Mouse (Mus musculus): ENCODE results near the gene Prkra. TPM values are rescaled to one million over a fixed set of nuclear protein-coding genes. Genes with fewer than 3 reads are reported as not detected.
"Not testable (repeated sequence)": the region's sequence is repeated elsewhere in the genome, so short reads cannot be mapped to it uniquely, and the experiment has no call there.

The Prkra gene
- polyA plus RNA-seq, 2 experiments: 60.8 to 61.3 TPM

- H3K27me3 ChIP-seq (ENCODE audit: control insufficient read depth, insufficient read depth, low read length): no peaks in the 10 kb centered on the region
- H3K9ac ChIP-seq (ENCODE audit: low read depth, low read length, severe bottlenecking): no peak overlapping the region
- H3K4me1 ChIP-seq (ENCODE audit: control insufficient read depth, insufficient read depth, low read length): no peaks in the 10 kb centered on the region
- no peak for TF ChIP-seq POLR2A (IDR thresholded peaks at IDR 0.05; ENCODE audit: borderline replicate concordance, extremely low read depth, insufficient read depth, insufficient read length)
- ATAC-seq (ENCODE audit: low FRiP score, low read depth) (no peak), DNase-seq (ENCODE audit: low spot score) (no peak)
- no peak overlapping the region for H3K27ac ChIP-seq (replicated peaks; ENCODE audit: low read depth, low read length)
- peaks cover 79% of the 10 kb centered on the region for H3K36me3 ChIP-seq (ENCODE audit: control insufficient read depth, insufficient read depth, low read length)
- no peak overlapping the region for H3K4me2 ChIP-seq (replicated peaks; ENCODE audit: low read depth, low read length, severe bottlenecking)
- no peak overlapping the region for H3K4me3 ChIP-seq (replicated peaks; ENCODE audit: low read length)
- WGBS: 96% methylated on average over 2 of the region's 2 CpGs
- no peaks in the 10 kb centered on the region for H3K9me3 ChIP-seq (ENCODE audit: control insufficient read depth, low read length)
Measured at GRCm38 (mm10) chr2:76639637-76640036, 8.2 kb downstream of the Prkra start.

GRCm38 (mm10) chr2:76631600-76631999 lies 16.2 kb downstream of the Prkra start:
- WGBS: 95% methylated on average over 4 of the region's 4 CpGs
- no peak for DNase-seq (ENCODE audit: low spot score)
- H3K36me3 ChIP-seq (ENCODE audit: control insufficient read depth, insufficient read depth, low read length): peaks cover 81% of the 10 kb centered on the region
- no peaks in the 10 kb centered on the region for H3K27me3 ChIP-seq (ENCODE audit: control insufficient read depth, insufficient read depth, low read length)
- no peak overlapping the region for H3K27ac ChIP-seq (replicated peaks; ENCODE audit: low read depth, low read length)
- no peak for ATAC-seq (ENCODE audit: low FRiP score, low read depth)
- no peak overlapping the region for H3K9ac ChIP-seq (ENCODE audit: low read depth, low read length, severe bottlenecking)
- no peak overlapping the region for H3K4me2 ChIP-seq (replicated peaks; ENCODE audit: low read depth, low read length, severe bottlenecking)
- no peaks in the 10 kb centered on the region for H3K4me1 ChIP-seq (ENCODE audit: control insufficient read depth, insufficient read depth, low read length)
- H3K9me3 ChIP-seq (ENCODE audit: control insufficient read depth, low read length): no peaks in the 10 kb centered on the region
- no peak for TF ChIP-seq POLR2A (IDR thresholded peaks at IDR 0.05; ENCODE audit: borderline replicate concordance, extremely low read depth, insufficient read depth, insufficient read length)
- no peak overlapping the region for H3K4me3 ChIP-seq (replicated peaks; ENCODE audit: low read length)

GRCm38 (mm10) chr2:76630293-76630692 lies 17.5 kb downstream of the Prkra start:
- H3K27me3 ChIP-seq (ENCODE audit: control insufficient read depth, insufficient read depth, low read length): no peaks in the 10 kb centered on the region
- DNase-seq (ENCODE audit: low spot score) (no peak), ATAC-seq (ENCODE audit: low FRiP score, low read depth) (no peak)
- no peaks in the 10 kb centered on the region for H3K4me1 ChIP-seq (ENCODE audit: control insufficient read depth, insufficient read depth, low read length)
- no peak overlapping the region for H3K27ac ChIP-seq (replicated peaks; ENCODE audit: low read depth, low read length)
- H3K9me3 ChIP-seq (ENCODE audit: control insufficient read depth, low read length): no peaks in the 10 kb centered on the region
- no peak overlapping the region for H3K9ac ChIP-seq (ENCODE audit: low read depth, low read length, severe bottlenecking)
- peaks cover 76% of the 10 kb centered on the region for H3K36me3 ChIP-seq (ENCODE audit: control insufficient read depth, insufficient read depth, low read length)
- WGBS: 95% methylated on average over 12 of the region's 12 CpGs
- no peak overlapping the region for H3K4me2 ChIP-seq (replicated peaks; ENCODE audit: low read depth, low read length, severe bottlenecking)
- no peak for TF ChIP-seq POLR2A (IDR thresholded peaks at IDR 0.05; ENCODE audit: borderline replicate concordance, extremely low read depth, insufficient read depth, insufficient read length)
- no peak overlapping the region for H3K4me3 ChIP-seq (replicated peaks; ENCODE audit: low read length)

- not testable (repeated sequence) for H3K4me2 ChIP-seq (replicated peaks; ENCODE audit: low read depth, low read length, severe bottlenecking); H3K9me3 ChIP-seq (ENCODE audit: control insufficient read depth, low read length); H3K4me3 ChIP-seq (replicated peaks; ENCODE audit: low read length); DNase-seq (ENCODE audit: low spot score); H3K4me1 ChIP-seq (ENCODE audit: control insufficient read depth, insufficient read depth, low read length); H3K27me3 ChIP-seq (ENCODE audit: control insufficient read depth, insufficient read depth, low read length); H3K27ac ChIP-seq (replicated peaks; ENCODE audit: low read depth, low read length); H3K9ac ChIP-seq (ENCODE audit: low read depth, low read length, severe bottlenecking); ATAC-seq (ENCODE audit: low FRiP score, low read depth)
- WGBS: 84% methylated on average over 2 of the region's 2 CpGs
- peaks cover 23% of the 10 kb centered on the region for H3K36me3 ChIP-seq (ENCODE audit: control insufficient read depth, insufficient read depth, low read length)
Measured at GRCm38 (mm10) chr2:76622316-76622715, 25.5 kb downstream of the Prkra start.

- no peak overlapping the region for H3K27ac ChIP-seq (replicated peaks; ENCODE audit: low read depth, low read length)
- no peaks in the 10 kb centered on the region for H3K4me1 ChIP-seq (ENCODE audit: control insufficient read depth, insufficient read depth, low read length)
- H3K27me3 ChIP-seq (ENCODE audit: control insufficient read depth, insufficient read depth, low read length): no peaks in the 10 kb centered on the region
- peaks cover 17% of the 10 kb centered on the region for H3K36me3 ChIP-seq (ENCODE audit: control insufficient read depth, insufficient read depth, low read length)
- DNase-seq (ENCODE audit: low spot score) (no peak), ATAC-seq (ENCODE audit: low FRiP score, low read depth) (no peak)
- no peak for TF ChIP-seq POLR2A (IDR thresholded peaks at IDR 0.05; ENCODE audit: borderline replicate concordance, extremely low read depth, insufficient read depth, insufficient read length)
- no peak overlapping the region for H3K4me2 ChIP-seq (replicated peaks; ENCODE audit: low read depth, low read length, severe bottlenecking)
- 69% methylated on average over 1 of the region's 1 CpGs for WGBS
- H3K4me3 ChIP-seq (replicated peaks; ENCODE audit: low read length): no peak overlapping the region
- H3K9me3 ChIP-seq (ENCODE audit: control insufficient read depth, low read length): no peaks in the 10 kb centered on the region
- H3K9ac ChIP-seq (ENCODE audit: low read depth, low read length, severe bottlenecking): no peak overlapping the region
Measured at GRCm38 (mm10) chr2:76621724-76622123, 26.1 kb downstream of the Prkra start.

GRCm38 (mm10) chr2:76620188-76620587 lies 27.6 kb downstream of the Prkra start:
- 76% methylated on average over 5 of the region's 5 CpGs for WGBS
- no peak overlapping the region for H3K9ac ChIP-seq (ENCODE audit: low read depth, low read length, severe bottlenecking)
- no peaks in the 10 kb centered on the region for H3K4me1 ChIP-seq (ENCODE audit: control insufficient read depth, insufficient read depth, low read length)
- H3K27me3 ChIP-seq (ENCODE audit: control insufficient read depth, insufficient read depth, low read length): no peaks in the 10 kb centered on the region
- DNase-seq (ENCODE audit: low spot score) (no peak), ATAC-seq (ENCODE audit: low FRiP score, low read depth) (no peak)
- no peak overlapping the region for H3K4me2 ChIP-seq (replicated peaks; ENCODE audit: low read depth, low read length, severe bottlenecking)
- no peaks in the 10 kb centered on the region for H3K9me3 ChIP-seq (ENCODE audit: control insufficient read depth, low read length)
- H3K27ac ChIP-seq (replicated peaks; ENCODE audit: low read depth, low read length): no peak overlapping the region
- no peak for TF ChIP-seq POLR2A (IDR thresholded peaks at IDR 0.05; ENCODE audit: borderline replicate concordance, extremely low read depth, insufficient read depth, insufficient read length)
- no peak overlapping the region for H3K4me3 ChIP-seq (replicated peaks; ENCODE audit: low read length)
- peaks cover 9% of the 10 kb centered on the region; the same call in 1 of the 2 replicates for H3K36me3 ChIP-seq (ENCODE audit: control insufficient read depth, insufficient read depth, low read length)
